11 mouse cellular contexts compared by ENCODE assay signal in the genomic region with DNA sequence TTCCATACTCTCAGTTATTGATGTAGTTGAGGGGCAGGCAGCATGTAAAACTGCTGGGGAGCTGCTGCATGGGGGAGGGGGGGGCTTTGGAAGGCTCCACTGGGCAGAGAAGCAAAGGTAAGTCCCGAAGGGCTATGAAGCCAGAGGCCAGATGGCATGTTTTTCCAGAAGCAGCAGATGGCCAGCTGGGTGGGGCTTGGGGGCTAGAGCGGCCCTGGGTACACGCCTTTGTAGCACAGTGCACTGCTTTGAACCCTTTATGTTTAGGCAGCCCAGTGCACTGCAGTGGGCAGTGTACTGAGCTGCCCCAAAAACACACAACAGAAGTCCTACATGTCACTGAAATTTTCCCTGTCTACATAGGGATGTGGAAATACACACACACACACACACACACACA. TPM values are rescaled to one million over a fixed set of nuclear protein-coding genes. Genes with fewer than 3 reads are reported as not detected.
A peak's percentile ranks its signal among the peaks of the same experiment; 100 is the strongest.
DNase-seq lines count a peak whose midpoint lies in the region; ATAC-seq and TF ChIP-seq lines count a peak whose summit lies in the region.
"Had no signal": no experiment of that assay in that cellular context is flagged by ENCODE, and none has a peak within 500 bp of the region (broad histone marks: within the 10 kb centered on the region; RNA-seq: fewer than 3 reads in every experiment).

No protein-coding gene starts in this region.

- TF ChIP-seq CTCF in G1E (IDR thresholded peaks at IDR 0.05; ENCODE audit: low read depth, low read length), result no peak

- no peak overlapping the region for H3K9ac ChIP-seq in hindbrain, embryonic 14.5 days

- H3K4me1 ChIP-seq in G1E (ENCODE audit: insufficient read depth, low read depth, low read length), result peaks cover 52% of the 10 kb centered on the region
- 0 out of 2 replicates have a peak, but pooled peaks cover 9% of the 10 kb centered on the region for H3K4me1 ChIP-seq in hindbrain, embryonic 14.5 days (replicated peaks; ENCODE audit: control insufficient read depth, insufficient read depth, low read length)

- no peak overlapping the region for H3K4me2 ChIP-seq in hindbrain, embryonic 14.5 days (replicated peaks)

- DNase-seq in G1E (ENCODE audit: low spot score), result no peak
- DNase-seq in embryo, embryonic 10 days (ENCODE audit: low spot score), result peak; percentile 30
- no peak for DNase-seq in hindbrain, embryonic 14.5 days (ENCODE audit: low spot score)
- peak; percentile 48 for DNase-seq in mesoderm, embryonic 11.5 days (ENCODE audit: low read depth, low spot score)
- no peak for DNase-seq in urinary bladder, adult 2 months (ENCODE audit: low spot score)
- DNase-seq in layer of hippocampus, adult 11-12 months (ENCODE audit: low spot score), result no peak
- no peak for DNase-seq in ovary, adult 18-20 months (ENCODE audit: low spot score)
- DNase-seq in lung, postnatal 10 days, result no peak
- DNase-seq: lung, adult 18-20 months; thymus, postnatal 14 days had no signal

- no peaks in the 10 kb centered on the region for H3K9me3 ChIP-seq in G1E (replicated peaks)
- no peaks in the 10 kb centered on the region for H3K9me3 ChIP-seq in hindbrain, embryonic 14.5 days (ENCODE audit: control insufficient read depth, low read length)

- peaks cover 3% of the 10 kb centered on the region; the same call in 1 of the 2 replicates for H3K27me3 ChIP-seq in G1E (ENCODE audit: insufficient read depth, low read length)
- no peaks in the 10 kb centered on the region for H3K27me3 ChIP-seq in hindbrain, embryonic 14.5 days (ENCODE audit: control insufficient read depth, insufficient read depth, low read length)
- H3K27me3 ChIP-seq: Patski had no signal

- H3K27ac ChIP-seq in hindbrain, embryonic 14.5 days, result 0 out of 2 replicates have a peak overlapping the region, but pooled peaks have one; percentile 17

- WGBS in hindbrain, embryonic 14.5 days, result 22% methylated on average over 3 of the region's 3 CpGs

- H3K4me3 ChIP-seq in G1E (ENCODE audit: low read depth, low read length), result peak overlapping the region; percentile 45; the same call in 1 of the 2 replicates
- H3K4me3 ChIP-seq in hindbrain, embryonic 14.5 days (replicated peaks; ENCODE audit: low read length), result no peak overlapping the region

- peaks cover 34% of the 10 kb centered on the region for H3K36me3 ChIP-seq in G1E (replicated peaks)
- no peaks in the 10 kb centered on the region for H3K36me3 ChIP-seq in hindbrain, embryonic 14.5 days (replicated peaks; ENCODE audit: control insufficient read depth, insufficient read depth)

- peak; percentile 8; the same call in 1 of the 2 replicates for ATAC-seq in G1E (ENCODE audit: extremely low read depth, insufficient number of reproducible peaks, low FRiP score, poor library complexity, severe bottlenecking)
- 0 out of 2 replicates have a peak, but pooled peaks have one; percentile 62 for ATAC-seq in hindbrain, embryonic 14.5 days (ENCODE audit: low FRiP score)
- ATAC-seq: Patski had no signal

RNA-seq across cellular contexts. Expression of a gene that starts 7.7 kb away (rescaled TPM):
- total RNA-seq in G1E (2014; fragmentation: Nextera tagmentation) (32.8 and 66.2 TPM in 2 replicates), G1E (2017) (149 and 150 TPM in 2 replicates)
- polyA plus RNA-seq in G1E (2012), result 13.9 and 16.9 TPM in 2 replicates
- 68.8 and 72.0 TPM in 2 replicates for polyA plus RNA-seq in hindbrain, embryonic 14.5 days (2014; fragmentation: Nextera tagmentation; extraction: Ambion mirVana)
- 75.9 and 84.2 TPM in 2 replicates for polyA plus RNA-seq in urinary bladder, adult 2 months (2012; rRNA removed)

RNA-seq across cellular contexts. Expression of a gene that starts 17.6 kb away (rescaled TPM):
- total RNA-seq in G1E (2014; fragmentation: Nextera tagmentation) (13.4 and 13.6 TPM in 2 replicates), G1E (2017) (28.2 and 30.6 TPM in 2 replicates)
- polyA plus RNA-seq in G1E (2012), result 4.0 and 5.1 TPM in 2 replicates
- 0.13 and 0.17 TPM in 2 replicates for polyA plus RNA-seq in hindbrain, embryonic 14.5 days (2014; fragmentation: Nextera tagmentation; extraction: Ambion mirVana)
- 0.43 and 0.56 TPM in 2 replicates for polyA plus RNA-seq in urinary bladder, adult 2 months (2012; rRNA removed)

RNA-seq across cellular contexts. Expression of a gene that starts 33.4 kb away (rescaled TPM):
- total RNA-seq in G1E (2014; fragmentation: Nextera tagmentation), result 19.1 and 22.2 TPM in 2 replicates
- total RNA-seq in G1E (2017), result 38.0 and 39.1 TPM in 2 replicates
- polyA plus RNA-seq in G1E (2012), result 22.6 and 33.3 TPM in 2 replicates
- 60.3 and 63.3 TPM in 2 replicates for polyA plus RNA-seq in hindbrain, embryonic 14.5 days (2014; fragmentation: Nextera tagmentation; extraction: Ambion mirVana)
- polyA plus RNA-seq in urinary bladder, adult 2 months (2012; rRNA removed), result 64.9 and 79.9 TPM in 2 replicates

RNA-seq across cellular contexts. Expression of a gene that starts 39.2 kb away (rescaled TPM):
- 264 and 272 TPM in 2 replicates for total RNA-seq in G1E (2014; fragmentation: Nextera tagmentation)
- 159 and 197 TPM in 2 replicates for total RNA-seq in G1E (2017)
- 7.7 and 7.9 TPM in 2 replicates for polyA plus RNA-seq in G1E (2012)
- 95.0 and 105 TPM in 2 replicates for polyA plus RNA-seq in hindbrain, embryonic 14.5 days (2014; fragmentation: Nextera tagmentation; extraction: Ambion mirVana)
- polyA plus RNA-seq in urinary bladder, adult 2 months (2012; rRNA removed), result 100 and 122 TPM in 2 replicates

RNA-seq across cellular contexts. Expression of a gene that starts 50.7 kb away (rescaled TPM):
- total RNA-seq in G1E (2014; fragmentation: Nextera tagmentation) (4.3 and 5.0 TPM in 2 replicates), G1E (2017) (10.9 and 12.4 TPM in 2 replicates)
- polyA plus RNA-seq in G1E (2012), result 19.8 and 23.3 TPM in 2 replicates
- 41.9 and 42.9 TPM in 2 replicates for polyA plus RNA-seq in hindbrain, embryonic 14.5 days (2014; fragmentation: Nextera tagmentation; extraction: Ambion mirVana)
- polyA plus RNA-seq in urinary bladder, adult 2 months (2012; rRNA removed), result 20.4 and 36.8 TPM in 2 replicates

Comparison
In these comparisons a context has a peak if more than half of its experiments do, and no peak if none do; other contexts are left out.
1. DNase-seq: peak in embryo, embryonic 10 days (single experiment) and mesoderm, embryonic 11.5 days (single experiment); none in G1E (single experiment), hindbrain, embryonic 14.5 days (single experiment), urinary bladder, adult 2 months (single experiment), layer of hippocampus, adult 11-12 months (single experiment), ovary, adult 18-20 months (single experiment) and lung, postnatal 10 days (single experiment).